In genomic region chr11:57038807-57039206, GRCm38 (mm10) we compare ENCODE assay signal across 11 mouse cellular contexts. TPM values are rescaled to one million over a fixed set of nuclear protein-coding genes. Genes with fewer than 3 reads are reported as not detected.
A peak's percentile ranks its signal among the peaks of the same experiment; 100 is the strongest.
DNase-seq lines count a peak whose midpoint lies in the region; ATAC-seq lines count a peak whose summit lies in the region.
"Had no signal": no experiment of that assay in that cellular context is flagged by ENCODE, and none has a peak within 500 bp of the region (broad histone marks: within the 10 kb centered on the region; RNA-seq: fewer than 3 reads in every experiment).

No protein-coding gene starts in this region.

- no peaks in the 10 kb centered on the region for H3K9me3 ChIP-seq in liver, embryonic 11.5 days (ENCODE audit: control insufficient read depth, low read length)

- no peak overlapping the region for H3K9ac ChIP-seq in liver, embryonic 11.5 days (ENCODE audit: low read depth, low read length)
- H3K9ac ChIP-seq: liver, embryonic 14.5 days had no signal

- no peak for ATAC-seq in granulocyte monocyte progenitor cell, adult 5-6 weeks (replicated peaks; ENCODE audit: poor library complexity, severe bottlenecking)
- ATAC-seq in liver, embryonic 11.5 days (replicated peaks; ENCODE audit: low FRiP score), result no peak
- ATAC-seq: intestine, embryonic 16.5 days had no signal

- intact Hi-C loops in gastrocnemius, postnatal 36 days (cut with DNase I), result no loop called here

- no peak overlapping the region for H3K4me2 ChIP-seq in liver, embryonic 11.5 days

- H3K27ac ChIP-seq in liver, embryonic 11.5 days (ENCODE audit: low read depth, low read length), result no peak overlapping the region
- H3K27ac ChIP-seq: liver, embryonic 14.5 days had no signal

- WGBS in liver, embryonic 11.5 days, result 65% methylated on average over 7 of the region's 7 CpGs

- no peaks in the 10 kb centered on the region for H3K36me3 ChIP-seq in liver, embryonic 11.5 days (ENCODE audit: control insufficient read depth, insufficient read depth, low read length)

- no peaks in the 10 kb centered on the region for H3K4me1 ChIP-seq in liver, embryonic 11.5 days (replicated peaks; ENCODE audit: control insufficient read depth, insufficient read depth, low read length)

- H3K27me3 ChIP-seq in liver, embryonic 11.5 days (replicated peaks; ENCODE audit: control insufficient read depth, insufficient read depth, low read length), result no peaks in the 10 kb centered on the region

- peak; percentile 25 for DNase-seq in gastrocnemius, postnatal 10 days
- DNase-seq in gastrocnemius, postnatal 36 days, result no peak
- DNase-seq in 3T3-L1 (ENCODE audit: low read depth, low spot score), result peak; percentile 32
- peak; percentile 67 to 72 for DNase-seq in frontal cortex, postnatal 14 days (ENCODE audit: low spot score in 2 of 2)
- DNase-seq in left cerebral cortex, adult 9 months (ENCODE audit: low spot score in 2 of 2), result peak; percentile 83 to 93
- no peak for DNase-seq in liver, embryonic 11.5 days (ENCODE audit: low spot score)
- no peak for DNase-seq in c-Kit-positive CD71-positive TER-119-positive erythroid progenitor cells, embryonic 14.5 days (ENCODE audit: low spot score)

- H3K4me3 ChIP-seq in liver, embryonic 11.5 days (ENCODE audit: low read depth, low read length), result no peak overlapping the region

RNA-seq across cellular contexts. Expression of gene Gria1, which starts 27.6 kb away (rescaled TPM):
- total RNA-seq in gastrocnemius, postnatal 10 days (2021), result under 1 TPM; 0.54 to 0.70 TPM
- under 1 TPM; 0.05 to 0.17 TPM for total RNA-seq in gastrocnemius, postnatal 36 days (2021)
- not detected in 2 replicates for total RNA-seq in granulocyte monocyte progenitor cell, adult 5-6 weeks (2014; fragmentation: Nextera tagmentation)
- not detected in 2 replicates for total RNA-seq in granulocyte monocyte progenitor cell, adult 5-6 weeks (2017)
- 0.38 and 0.66 TPM in 2 replicates for polyA plus RNA-seq in liver, embryonic 11.5 days (2014; fragmentation: Nextera tagmentation; extraction: Ambion mirVana)
- total RNA-seq: monocyte, adult 5-6 weeks had no signal

Comparison
In these comparisons a context has a peak if more than half of its experiments do, and no peak if none do; other contexts are left out.
1. DNase-seq: peak in gastrocnemius, postnatal 10 days (single experiment), 3T3-L1 (single experiment), frontal cortex, postnatal 14 days (2 of 2) and left cerebral cortex, adult 9 months (2 of 2); none in gastrocnemius, postnatal 36 days (0 of 2), liver, embryonic 11.5 days (single experiment) and c-Kit-positive CD71-positive TER-119-positive erythroid progenitor cells, embryonic 14.5 days (single experiment).